Mouse (Mus musculus) forebrain, postnatal 0 days (tissue): ENCODE data around the gene Sox5. TPM values are rescaled to one million over a fixed set of nuclear protein-coding genes. Genes with fewer than 3 reads are reported as not detected.

Source experiments
- ATAC-seq: fragments of 200-750 bp; cut with Nextera tagmentation; 2 replicates; pipeline ENCODE4 v1.8.0; 2017; ENCODE audit warnings: mild to moderate bottlenecking, moderate library complexity
- DNase-seq: peaks from one replicate; pipeline ENCODE4 v3.0.0-alpha.2; 2015
- H3K27ac ChIP-seq: fragments of 300-500 bp; sonication (generic); 2 replicates; pipeline ENCODE4 v1.5.1; 2014; ENCODE audit warnings: low read depth, mild to moderate bottlenecking, antibody characterized with exemption, low read length, moderate library complexity, mixed read lengths
- H3K27me3 ChIP-seq: fragments of 300-500 bp; sonication (generic); 2 replicates; pipeline ENCODE4 v1.6.1; 2014; ENCODE audit warnings: mild to moderate bottlenecking, low read length, mixed read lengths; ENCODE audit not compliant: insufficient read depth
- H3K36me3 ChIP-seq: fragments of 300-500 bp; sonication (generic); 2 replicates; pipeline ENCODE4 v1.6.1; 2014; ENCODE audit warnings: mild to moderate bottlenecking, moderate library complexity; ENCODE audit not compliant: insufficient read depth
- H3K4me1 ChIP-seq: fragments of 300-500 bp; sonication (generic); 2 replicates; pipeline ENCODE4 v1.6.1; 2014; ENCODE audit warnings: antibody characterized with exemption; ENCODE audit not compliant: insufficient read depth
- H3K4me2 ChIP-seq: fragments of 300-500 bp; sonication (generic); 2 replicates; pipeline ENCODE4 v1.6.1; 2014; ENCODE audit warnings: low read depth, mild to moderate bottlenecking, moderate library complexity
- H3K4me3 ChIP-seq: fragments of 300-500 bp; sonication (generic); 2 replicates; pipeline ENCODE4 v1.5.1; 2014; ENCODE audit warnings: low read depth, low read length, mixed read lengths
- H3K9ac ChIP-seq: fragments of 300-500 bp; sonication (generic); 2 replicates; pipeline ENCODE4 v1.6.1; 2014; ENCODE audit warnings: mild to moderate bottlenecking
- H3K9me3 ChIP-seq: fragments of 300-500 bp; sonication (generic); 2 replicates; pipeline ENCODE4 v1.6.1; 2016; ENCODE audit warnings: low read length
- CTCF ChIP-seq: sonication (generic); IDR thresholded peaks from 2 replicates; pipeline ENCODE4 v1.5.1; 2016; ENCODE audit warnings: antibody characterized with exemption, control low read depth, low read depth
- WGBS: fragments of 180-500 bp; shearing (Covaris S2); extraction: QIAGEN DNeasy Blood & Tissue Kit; methylation state at CpG from one replicate; pipeline ENCODE4 v1.1.7; 2014; 5-methylcytosine and 5-hydroxymethylcytosine counted together
- polyA plus RNA-seq: library from polyadenylated mRNA; unstranded; fragments of >200 nt; fragmentation: Nextera tagmentation; extraction: Ambion mirVana; gene quantifications from 2 replicates; pipeline ENCODE4 v1.2.1, GENCODE M21; 2015
- total RNA-seq: library from RNA; depleted of rRNA; stranded (reverse); fragments of >200 nt; gene quantifications from 2 replicates; pipeline ENCODE4 v1.2.3, GENCODE M21; 2014

The Sox5 gene
- total and polyA plus RNA-seq, 2 experiments from 2014 or later, result 31.6 to 62.8 TPM

DNA sequence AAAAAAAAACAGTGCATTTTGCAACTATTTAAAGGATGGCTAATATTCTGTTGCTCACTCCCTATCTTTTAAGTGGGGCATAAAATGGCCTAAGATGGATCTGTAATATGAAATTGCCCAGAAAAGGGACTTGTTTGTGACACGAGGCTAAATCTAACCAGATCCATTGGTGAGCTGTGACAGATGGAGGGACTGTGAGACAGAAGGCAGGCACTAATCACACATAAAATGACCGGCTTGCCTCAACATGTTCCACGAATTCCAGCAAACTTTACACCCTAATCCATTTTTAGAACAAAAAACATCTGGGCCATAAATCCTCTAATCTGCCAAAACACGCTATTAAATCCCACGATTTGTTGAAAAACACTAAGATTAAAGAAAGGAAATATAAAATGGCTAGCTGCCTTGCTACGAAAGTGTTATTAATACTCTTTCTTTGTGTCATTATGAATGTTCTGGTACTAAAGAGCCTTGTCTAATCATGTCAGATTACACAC, 919.1 kb downstream of the Sox5 start:
- Histone ChIP-seq H3K4me2 (no peak overlapping the region), H3K9ac (no peak overlapping the region), H3K9me3 (no peaks in the 10 kb centered on the region), H3K4me3 (no peak overlapping the region), H3K36me3 (no peaks in the 10 kb centered on the region), H3K4me1 (no peaks in the 10 kb centered on the region), H3K27ac (no peak overlapping the region), H3K27me3 (no peaks in the 10 kb centered on the region)
- no peak for TF ChIP-seq CTCF
- no peak for ATAC-seq
- WGBS, result 47% methylated on average over 6 of the region's 6 CpGs
- no peak for DNase-seq

DNA sequence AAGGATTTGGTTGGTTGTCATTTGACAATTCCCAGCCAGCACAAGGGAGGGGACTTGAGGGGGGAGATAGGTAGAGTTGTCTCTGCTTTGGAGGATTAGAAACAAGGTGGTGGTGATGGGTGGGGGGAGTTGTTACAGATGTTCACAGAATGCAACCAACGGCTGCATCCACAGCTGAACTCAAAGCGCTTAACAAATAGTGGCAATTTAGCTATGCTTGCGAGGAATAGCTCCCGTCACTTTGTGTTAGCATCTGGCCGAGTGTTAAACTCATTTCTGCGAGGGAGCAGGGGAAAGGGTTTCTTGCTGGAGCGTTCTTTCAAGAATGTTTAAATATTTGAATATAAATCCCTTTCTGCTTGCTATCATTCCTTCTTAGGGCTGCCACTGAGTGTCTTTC, 921.7 kb downstream of the Sox5 start:
- Histone ChIP-seq H3K9me3 (no peaks in the 10 kb centered on the region), H3K4me2 (no peak overlapping the region)
- 77% methylated on average over 7 of the region's 7 CpGs for WGBS

DNA sequence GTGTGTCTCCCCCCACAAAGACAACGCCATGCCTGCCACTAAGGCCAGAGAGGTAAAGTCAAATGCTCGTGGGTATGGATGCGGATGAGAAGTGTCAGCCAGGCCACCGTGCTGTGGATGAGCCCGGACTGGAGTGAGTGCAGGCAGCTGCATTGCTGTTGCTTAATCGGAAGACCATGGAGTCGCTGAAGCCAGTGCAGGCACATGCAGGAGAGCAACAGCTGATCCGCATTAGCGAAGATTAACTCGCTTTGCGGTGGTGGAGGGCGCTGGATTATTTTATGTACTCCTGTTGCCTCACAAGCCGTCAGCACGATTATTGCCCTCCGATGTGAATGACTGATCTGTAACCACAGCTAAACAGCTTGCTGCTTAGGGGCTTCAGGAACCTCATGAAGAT, 922.2 kb downstream of the Sox5 start:
- Histone ChIP-seq H3K27ac (no peak overlapping the region), H3K27me3 (no peaks in the 10 kb centered on the region), H3K4me1 (no peaks in the 10 kb centered on the region), H3K4me3 (no peak overlapping the region), H3K4me2 (no peak overlapping the region), H3K9ac (no peak overlapping the region), H3K9me3 (no peaks in the 10 kb centered on the region), H3K36me3 (no peaks in the 10 kb centered on the region)
- 81% methylated on average over 15 of the region's 15 CpGs for WGBS
- no peak for DNase-seq
- no peak for TF ChIP-seq CTCF
- no peak for ATAC-seq

More for the DNA sequence above, 921.7 kb downstream of the Sox5 start:
- H3K36me3 ChIP-seq, result no peaks in the 10 kb centered on the region
- DNase-seq (no peak), ATAC-seq (no peak)
- no peaks in the 10 kb centered on the region for H3K4me1 ChIP-seq
- no peak overlapping the region for H3K9ac ChIP-seq
- no peak overlapping the region for H3K4me3 ChIP-seq
- no peak for TF ChIP-seq CTCF
- no peaks in the 10 kb centered on the region for H3K27me3 ChIP-seq
- no peak overlapping the region for H3K27ac ChIP-seq

DNA sequence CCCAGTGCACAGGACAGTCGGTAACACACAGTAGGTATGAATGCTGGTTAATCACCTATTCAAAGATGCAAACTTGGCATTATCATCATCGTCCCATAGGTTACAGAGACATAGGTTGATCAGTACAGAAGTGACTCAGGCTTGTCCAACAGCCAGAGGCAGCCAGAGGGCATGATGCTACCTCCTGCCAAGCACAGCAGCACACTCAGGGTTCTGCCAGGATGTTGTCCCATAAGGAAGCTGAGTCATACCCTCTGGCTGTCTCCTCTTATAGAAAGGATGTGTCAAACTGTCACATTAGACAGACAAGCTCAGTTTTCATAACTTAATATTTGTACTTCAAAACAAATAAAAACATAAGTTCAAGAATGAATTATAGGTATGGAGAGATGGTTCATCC, 923.2 kb downstream of the Sox5 start:
- no peaks in the 10 kb centered on the region for H3K4me1 ChIP-seq
- no peak overlapping the region for H3K4me3 ChIP-seq
- H3K36me3 ChIP-seq, result no peaks in the 10 kb centered on the region
- H3K4me2 ChIP-seq, result no peak overlapping the region
- 89% methylated on average over 2 of the region's 2 CpGs for WGBS
- DNase-seq, result no peak
- no peaks in the 10 kb centered on the region for H3K27me3 ChIP-seq
- no peak overlapping the region for H3K9ac ChIP-seq
- H3K27ac ChIP-seq, result no peak overlapping the region
- H3K9me3 ChIP-seq, result no peaks in the 10 kb centered on the region
- ATAC-seq, result no peak
- TF ChIP-seq CTCF, result no peak

DNA sequence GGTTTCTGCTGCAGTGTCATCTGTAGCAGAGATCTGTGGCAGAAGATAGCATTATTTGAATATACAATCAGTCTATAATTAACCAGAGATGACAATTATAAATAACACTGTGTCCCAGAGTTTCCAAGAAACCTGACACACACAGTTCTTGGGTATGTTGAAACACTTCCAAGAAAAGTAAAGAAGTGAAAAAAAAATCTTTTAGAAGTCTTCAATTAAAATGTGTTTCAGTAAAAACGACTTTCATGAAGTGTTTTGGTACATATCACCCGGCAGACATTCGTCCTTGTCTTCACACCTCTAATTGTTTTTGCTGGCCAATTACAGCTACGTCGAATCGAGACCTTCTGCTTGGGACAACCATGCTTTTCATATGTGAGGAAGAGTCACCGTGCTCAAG, 924.4 kb downstream of the Sox5 start:
- no peak for DNase-seq
- Histone ChIP-seq H3K36me3 (no peaks in the 10 kb centered on the region), H3K9ac (no peak overlapping the region), H3K4me2 (no peak overlapping the region), H3K27ac (no peak overlapping the region), H3K27me3 (no peaks in the 10 kb centered on the region), H3K4me1 (no peaks in the 10 kb centered on the region), H3K9me3 (no peaks in the 10 kb centered on the region), H3K4me3 (no peak overlapping the region)
- no peak for ATAC-seq
- WGBS, result 58% methylated on average over 7 of the region's 7 CpGs
- no peak for TF ChIP-seq CTCF

DNA sequence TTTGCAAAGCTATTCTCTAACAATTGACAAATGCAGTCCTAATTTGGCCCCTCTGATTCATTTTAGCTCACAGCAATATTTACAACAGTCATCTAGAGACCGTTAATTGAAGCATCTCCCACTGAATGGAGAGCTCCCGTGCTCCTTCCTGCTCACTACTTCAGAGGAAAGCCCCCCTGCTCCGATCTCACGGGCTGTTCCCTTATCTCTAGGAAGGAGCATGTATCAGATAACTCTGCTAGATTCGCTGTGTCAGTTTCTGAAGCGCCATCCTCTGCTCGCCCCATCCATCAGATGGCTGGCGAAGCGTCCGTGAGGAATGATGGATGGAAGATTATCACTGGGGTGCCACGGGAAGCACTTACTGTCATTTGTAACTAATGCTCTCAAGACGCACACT, 926.4 kb downstream of the Sox5 start:
- Histone ChIP-seq H3K4me3 (no peak overlapping the region), H3K27ac (no peak overlapping the region), H3K9me3 (no peaks in the 10 kb centered on the region), H3K4me2 (no peak overlapping the region), H3K4me1 (no peaks in the 10 kb centered on the region), H3K9ac (no peak overlapping the region), H3K27me3 (no peaks in the 10 kb centered on the region), H3K36me3 (no peaks in the 10 kb centered on the region)
- ATAC-seq (peak; percentile 14; the same call in 1 of the 2 replicates), DNase-seq (no peak)
- no peak for TF ChIP-seq CTCF
- WGBS, result 59% methylated on average over 12 of the region's 12 CpGs

DNA sequence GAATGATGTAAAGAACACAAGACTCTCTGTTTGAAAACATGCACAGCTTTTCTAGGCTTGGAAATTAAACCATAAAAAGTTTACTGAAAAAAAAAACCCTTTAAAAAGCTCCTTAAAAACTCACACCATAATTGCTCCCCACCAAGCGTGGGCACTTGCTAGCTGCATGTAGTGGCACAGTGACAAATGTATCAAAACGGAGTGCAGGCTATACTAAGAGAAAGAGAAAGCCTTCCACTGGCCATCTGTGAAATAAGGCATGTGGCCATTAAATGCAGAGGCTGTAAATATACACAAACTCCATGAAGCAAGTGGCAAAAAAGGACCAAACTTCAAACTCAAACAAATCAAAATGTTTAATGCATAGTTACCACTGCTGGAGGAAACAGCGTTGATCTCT, 927.7 kb downstream of the Sox5 start:
- Histone ChIP-seq H3K9me3 (no peaks in the 10 kb centered on the region), H3K4me1 (no peaks in the 10 kb centered on the region), H3K27ac (no peak overlapping the region), H3K27me3 (no peaks in the 10 kb centered on the region), H3K4me3 (no peak overlapping the region), H3K36me3 (no peaks in the 10 kb centered on the region), H3K4me2 (no peak overlapping the region), H3K9ac (no peak overlapping the region)
- no peak for TF ChIP-seq CTCF
- ATAC-seq, result no peak
- 51% methylated on average over 3 of the region's 3 CpGs for WGBS
- no peak for DNase-seq

DNA sequence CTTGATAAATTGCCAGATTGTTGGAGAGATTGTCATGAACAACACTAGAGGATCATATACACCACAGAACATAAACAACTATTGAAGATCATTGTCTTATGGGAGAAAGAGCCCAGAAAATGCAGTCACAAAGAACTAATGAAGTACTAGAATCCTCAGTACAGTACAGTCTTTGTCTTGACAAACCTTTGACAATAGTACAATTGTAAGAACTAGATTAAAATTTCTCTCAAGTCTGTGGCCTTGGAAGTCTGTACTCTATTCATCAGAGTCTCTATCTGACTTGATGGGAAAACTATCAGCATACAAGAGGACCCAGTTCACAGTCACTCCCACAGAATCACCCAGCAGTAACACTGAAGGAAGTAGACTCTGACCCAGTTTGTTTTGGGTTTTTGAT, 936.0 kb downstream of the Sox5 start:
- Histone ChIP-seq H3K27me3 (no peaks in the 10 kb centered on the region), H3K4me1 (no peaks in the 10 kb centered on the region), H3K27ac (no peak overlapping the region), H3K4me2 (no peak overlapping the region), H3K9ac (no peak overlapping the region), H3K36me3 (no peaks in the 10 kb centered on the region), H3K9me3 (no peaks in the 10 kb centered on the region), H3K4me3 (no peak overlapping the region)
- DNase-seq (no peak), ATAC-seq (peak; percentile 40)
- no peak for TF ChIP-seq CTCF
